Mouse (Mus musculus): Measurements from ENCODE around the gene Tdrd3.

The Tdrd3 gene

DNA sequence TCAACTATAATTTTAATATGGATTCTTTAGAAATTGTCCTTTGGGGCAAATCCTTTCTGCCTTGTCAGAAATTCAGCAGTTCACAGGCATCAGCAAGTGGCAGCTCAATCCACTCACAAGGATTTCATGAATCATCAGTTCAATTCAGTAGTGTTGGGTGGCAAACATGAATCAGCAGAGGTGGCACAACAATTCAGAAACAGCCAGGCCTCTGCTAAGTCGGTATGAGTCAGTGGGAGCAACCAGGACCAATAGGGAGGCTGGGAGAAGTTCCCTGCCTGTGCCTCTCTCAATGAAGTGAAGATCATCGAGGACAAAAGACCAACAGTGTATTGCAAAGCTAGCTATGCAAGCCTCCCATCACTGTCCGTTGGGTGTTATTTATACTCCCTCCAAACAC is 135.8 kb downstream of the Tdrd3 start:
- intact Hi-C loops (cut with DNase I), result no loop called here

GRCm38 (mm10) chr14:87563841-87564240 is 147.4 kb downstream of the Tdrd3 start:
- intact Hi-C loops (cut with DNase I), result loop anchor here (1.0 kb wide), 1 partner anchor 11 kb away; no protein-coding TSS in a partner anchor

DNA sequence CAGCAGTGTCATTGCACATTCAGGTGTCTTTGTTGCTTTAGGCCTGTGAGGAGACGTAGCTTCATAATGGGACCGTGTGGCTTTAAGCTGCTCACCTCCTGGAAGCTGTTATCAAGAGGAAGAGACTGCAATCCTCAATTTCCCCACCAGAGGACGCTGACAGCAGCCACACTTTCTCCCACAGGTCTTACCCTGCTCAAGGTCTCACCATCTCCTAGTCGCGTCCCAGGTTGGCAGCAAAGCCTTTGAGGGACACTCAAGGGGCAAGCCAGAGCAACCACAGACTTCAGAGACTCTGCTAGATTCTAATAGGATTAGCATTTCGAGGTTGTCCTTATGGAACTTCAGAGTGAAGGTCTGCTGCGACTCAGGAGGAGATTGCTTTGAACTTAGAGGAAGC is 149.8 kb downstream of the Tdrd3 start:
- intact Hi-C loops (cut with DNase I), result no loop called here

DNA sequence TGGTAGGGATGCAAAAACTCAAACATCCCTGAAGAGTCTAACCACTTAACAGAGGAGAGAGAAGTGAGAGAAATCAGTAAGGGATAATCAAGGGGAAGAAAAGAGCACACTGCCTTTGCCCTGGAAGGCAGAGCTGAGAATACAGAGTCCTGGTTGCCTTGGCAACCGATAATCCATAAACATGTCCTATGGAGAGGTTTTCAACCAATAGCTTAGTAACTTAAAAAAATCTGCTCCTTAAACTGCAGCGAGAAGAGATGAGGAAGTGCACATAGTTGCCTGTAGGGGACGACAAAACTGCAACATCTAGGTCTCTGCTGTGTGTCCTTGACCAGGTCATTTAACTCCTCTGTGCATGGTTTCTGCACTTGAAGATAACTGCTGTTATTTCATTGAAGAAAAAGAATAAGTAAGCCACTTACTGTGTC is 150.6 kb downstream of the Tdrd3 start:
- intact Hi-C loops (cut with DNase I), result no loop called here

DNA sequence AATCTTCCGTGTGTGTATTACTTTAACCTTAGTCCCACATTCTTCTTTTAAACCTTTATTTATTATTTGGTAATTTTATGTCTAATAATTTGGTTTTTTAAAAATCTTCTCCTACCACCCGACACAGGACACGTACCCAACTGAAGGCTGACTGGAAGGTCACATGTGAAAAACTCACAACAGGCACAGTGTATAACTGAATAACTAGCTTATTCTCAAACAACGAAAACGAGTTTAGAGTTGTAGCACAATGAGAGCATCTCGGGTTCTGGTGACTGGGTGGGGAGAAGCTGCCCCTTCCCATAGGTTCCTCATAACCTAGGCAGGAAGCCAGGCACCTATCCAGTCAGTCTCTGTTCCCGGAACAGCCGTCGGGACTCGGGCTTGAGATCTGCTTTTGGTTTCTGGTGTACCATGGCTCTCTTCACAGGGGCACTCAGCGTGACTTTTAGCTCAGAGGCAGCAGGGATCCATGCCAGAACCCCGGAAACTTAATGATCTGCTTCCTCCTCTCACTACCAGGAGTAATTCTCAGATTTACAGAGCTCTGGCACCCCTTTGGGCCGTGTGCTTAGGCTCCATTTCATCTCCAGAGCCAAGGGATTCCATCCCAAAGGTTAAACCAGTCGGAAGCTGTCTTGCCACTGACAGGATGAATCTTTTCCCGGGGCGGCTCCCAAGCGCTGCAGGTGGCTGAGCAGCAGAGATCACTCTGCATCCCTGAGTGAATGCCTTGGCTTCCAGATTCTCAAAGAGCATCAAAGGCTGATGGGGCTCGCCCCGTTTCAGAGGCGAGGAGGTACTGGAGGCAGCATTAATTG is 151.4 kb downstream of the Tdrd3 start:
- intact Hi-C loops (cut with DNase I), result no loop called here

DNA sequence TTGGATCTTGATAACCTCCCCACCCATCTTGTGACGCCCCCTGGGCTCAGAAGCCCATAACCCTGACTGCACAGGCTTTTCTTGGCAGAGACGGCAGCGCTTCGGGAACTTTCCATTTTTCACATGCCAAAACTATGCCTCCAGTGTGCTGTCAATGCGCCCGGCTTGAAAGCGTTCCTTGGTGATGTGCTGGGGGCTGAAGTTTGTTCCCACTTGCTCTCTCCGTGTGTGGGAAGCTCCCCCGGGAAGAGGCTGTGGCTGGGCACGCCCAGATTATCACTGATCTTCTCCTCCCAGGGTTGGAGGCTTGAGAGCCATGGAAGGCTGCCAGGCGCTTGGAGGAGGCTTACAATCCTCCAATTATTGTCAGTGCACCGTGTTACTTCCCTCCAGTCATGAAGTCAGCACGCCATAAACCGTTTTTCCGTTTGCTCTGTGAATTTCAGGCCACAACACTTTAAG is 152.0 kb downstream of the Tdrd3 start:
- intact Hi-C loops (cut with DNase I), result no loop called here

- intact Hi-C loops (cut with DNase I), result no loop called here
Measured at GRCm38 (mm10) chr14:87569471-87569870, 153.0 kb downstream of the Tdrd3 start.

DNA sequence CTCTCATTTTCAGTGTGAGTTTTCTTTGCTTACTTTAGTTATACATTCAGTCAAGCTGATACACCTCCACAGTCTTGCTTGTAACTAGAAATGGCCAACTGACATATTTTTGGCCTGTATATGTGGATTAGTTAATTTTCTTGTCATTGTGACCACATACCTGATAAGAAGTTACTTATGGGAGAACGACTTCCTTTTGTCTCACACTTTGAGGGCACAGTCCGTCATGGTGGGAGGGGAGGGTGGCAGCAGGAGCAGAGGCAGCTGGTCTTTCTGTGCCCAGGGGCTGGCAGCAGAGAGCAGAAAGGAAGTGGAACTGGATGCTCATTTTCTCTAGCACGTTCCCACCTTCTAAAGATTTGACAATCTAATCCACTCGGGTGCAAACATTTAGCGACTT is 156.0 kb downstream of the Tdrd3 start:
- intact Hi-C loops (cut with DNase I), result no loop called here

- intact Hi-C loops (cut with DNase I), result no loop called here
Measured at GRCm38 (mm10) chr14:87582610-87583009, 166.2 kb downstream of the Tdrd3 start.

All from adrenal gland (tissue).